Mouse (Mus musculus) kidney, embryonic 16.5 days (tissue): ENCODE measurements around the gene Mapkap1. TPM values are rescaled to one million over a fixed set of nuclear protein-coding genes. Genes with fewer than 3 reads are reported as not detected.
A peak's percentile ranks its signal among the peaks of the same experiment; 100 is the strongest.

Experiments used
- ATAC-seq: fragments of 200-750 bp; cut with Nextera tagmentation; 2 replicates; pipeline ENCODE4 v1.8.0; 2017; ENCODE audit warnings: moderate TSS enrichment; ENCODE audit not compliant: low FRiP score, low TSS enrichment
- H3K27ac ChIP-seq: fragments of 300-500 bp; sonication (generic); 2 replicates; pipeline ENCODE4 v1.5.1; 2014; ENCODE audit warnings: low read length
- H3K27me3 ChIP-seq: fragments of 300-500 bp; sonication (generic); 2 replicates; pipeline ENCODE4 v1.6.1; 2014; ENCODE audit warnings: low read length, control low read depth, mixed read lengths; ENCODE audit not compliant: insufficient read depth
- H3K36me3 ChIP-seq: fragments of 300-500 bp; sonication (generic); 2 replicates; pipeline ENCODE4 v1.6.1; 2014; ENCODE audit warnings: low read length, control low read depth, mixed read lengths; ENCODE audit not compliant: insufficient read depth
- H3K4me1 ChIP-seq: fragments of 300-500 bp; sonication (generic); 2 replicates; pipeline ENCODE4 v1.6.1; 2014; ENCODE audit warnings: low read length, control low read depth, mixed read lengths; ENCODE audit not compliant: insufficient read depth
- H3K4me2 ChIP-seq: fragments of 300-500 bp; sonication (generic); replicated peaks from 2 replicates; pipeline ENCODE4 v1.6.1; 2014; ENCODE audit warnings: low read depth, low read length
- H3K4me3 ChIP-seq: fragments of 300-500 bp; sonication (generic); 2 replicates; pipeline ENCODE4 v1.5.1; 2014; ENCODE audit warnings: mild to moderate bottlenecking, low read length
- H3K9ac ChIP-seq: fragments of 300-500 bp; sonication (generic); replicated peaks from 2 replicates; pipeline ENCODE4 v1.6.1; 2014; ENCODE audit warnings: low read length
- H3K9me3 ChIP-seq: fragments of 300-500 bp; sonication (generic); 2 replicates; pipeline ENCODE4 v1.6.1; 2016; ENCODE audit warnings: low read length, control low read depth
- WGBS: fragments of 180-500 bp; shearing (Covaris S2); extraction: QIAGEN DNeasy Blood & Tissue Kit; methylation state at CpG from one replicate; pipeline ENCODE4 v1.1.7; 2014; 5-methylcytosine and 5-hydroxymethylcytosine counted together
- polyA plus RNA-seq: library from polyadenylated mRNA; unstranded; fragments of >200 nt; fragmentation: Nextera tagmentation; extraction: Ambion mirVana; gene quantifications from 2 replicates; pipeline ENCODE4 v1.2.1, GENCODE M21; 2015

The Mapkap1 gene
- polyA plus RNA-seq, 1 experiment from 2014 or later = 91.2 TPM

GRCm38 (mm10) chr2:34592361-34592960 lies 185.9 kb downstream of the Mapkap1 start:
- H3K4me3 ChIP-seq = no peak overlapping the region
- H3K9ac ChIP-seq = no peak overlapping the region
- H3K27me3 ChIP-seq = no peaks in the 10 kb centered on the region
- 0 out of 2 replicates have a peak, but pooled peaks have one; percentile 51 for ATAC-seq
- 36% methylated on average over 8 of the region's 8 CpGs for WGBS
- H3K9me3 ChIP-seq = no peaks in the 10 kb centered on the region
- H3K4me1 ChIP-seq = peaks cover 12% of the 10 kb centered on the region
- no peak overlapping the region; the same call in 1 of the 2 replicates for H3K4me2 ChIP-seq
- H3K36me3 ChIP-seq = no peaks in the 10 kb centered on the region
- H3K27ac ChIP-seq = 0 out of 2 replicates have a peak overlapping the region, but pooled peaks have one; percentile 32

GRCm38 (mm10) chr2:34594001-34594400 lies 187.4 kb downstream of the Mapkap1 start:
- WGBS = 87% methylated on average over 5 of the region's 5 CpGs
- no peak overlapping the region for H3K4me3 ChIP-seq
- no peak overlapping the region for H3K27ac ChIP-seq
- no peak for ATAC-seq
- peaks cover 12% of the 10 kb centered on the region for H3K4me1 ChIP-seq
- no peaks in the 10 kb centered on the region for H3K36me3 ChIP-seq
- no peaks in the 10 kb centered on the region for H3K27me3 ChIP-seq
- no peak overlapping the region for H3K9ac ChIP-seq
- no peak overlapping the region for H3K4me2 ChIP-seq
- H3K9me3 ChIP-seq = no peaks in the 10 kb centered on the region

DNA sequence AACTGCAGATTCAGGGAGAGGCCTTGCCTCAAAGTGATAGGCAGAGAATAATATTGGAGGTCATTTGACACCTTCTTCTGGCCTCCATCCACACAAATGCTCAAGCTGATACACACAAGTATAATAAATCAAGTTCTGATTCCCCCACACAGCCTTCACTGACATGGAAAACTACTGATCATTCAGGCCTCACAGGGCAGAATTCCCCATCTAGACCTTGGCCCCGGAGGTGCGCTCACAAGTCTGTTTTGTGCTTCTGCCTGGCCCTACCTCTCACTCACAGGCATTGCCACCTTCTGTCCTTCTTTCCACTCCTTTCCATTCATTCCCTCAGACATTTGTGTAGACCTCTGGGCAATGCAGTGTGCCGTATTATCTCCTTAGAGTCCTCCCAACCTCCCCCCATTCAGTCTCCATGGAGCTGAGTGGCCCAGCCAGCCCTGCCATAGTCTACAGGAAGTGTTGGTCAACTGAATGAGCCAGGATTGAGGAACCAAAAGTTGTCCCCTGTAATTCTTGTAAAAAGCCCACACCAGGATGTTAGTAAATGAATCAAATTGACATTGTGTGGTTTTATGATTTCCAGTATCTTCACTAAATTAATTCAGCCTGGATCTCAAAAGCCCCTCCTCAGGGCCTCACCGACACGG lies 193.2 kb downstream of the Mapkap1 start:
- no peak overlapping the region for H3K4me3 ChIP-seq
- H3K4me2 ChIP-seq = no peak overlapping the region
- WGBS = 63% methylated on average over 5 of the region's 5 CpGs
- H3K9ac ChIP-seq = no peak overlapping the region
- H3K4me1 ChIP-seq = peaks cover 30% of the 10 kb centered on the region
- no peaks in the 10 kb centered on the region; the same call in 1 of the 2 replicates for H3K9me3 ChIP-seq
- no peak for ATAC-seq
- no peaks in the 10 kb centered on the region for H3K36me3 ChIP-seq
- H3K27ac ChIP-seq = no peak overlapping the region
- no peaks in the 10 kb centered on the region for H3K27me3 ChIP-seq

DNA sequence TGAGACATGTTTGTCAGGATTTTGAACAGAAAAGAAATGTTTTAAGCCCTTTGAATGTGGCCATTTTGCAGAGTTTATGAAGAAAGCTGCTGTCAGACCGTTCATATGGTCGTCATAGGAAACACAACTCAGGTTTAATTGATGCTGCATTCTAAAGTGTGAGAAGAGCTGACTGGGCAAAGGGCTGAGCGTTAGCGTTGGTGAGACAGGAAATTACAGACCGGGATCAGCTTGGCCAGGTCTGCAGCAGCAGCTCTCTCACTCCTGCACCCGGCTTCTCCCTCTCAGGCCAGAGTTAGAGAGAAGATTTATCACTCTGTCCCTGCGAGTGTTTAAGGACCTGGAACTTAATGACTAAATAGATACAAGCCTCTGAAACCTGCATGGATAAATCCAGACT lies 194.2 kb downstream of the Mapkap1 start:
- H3K9me3 ChIP-seq = no peaks in the 10 kb centered on the region; the same call in 1 of the 2 replicates
- 0 out of 2 replicates have a peak overlapping the region, but pooled peaks have one; percentile 29 for H3K27ac ChIP-seq
- no peak overlapping the region for H3K4me2 ChIP-seq
- ATAC-seq = no peak
- WGBS = 5% methylated on average over 7 of the region's 7 CpGs
- H3K4me3 ChIP-seq = no peak overlapping the region
- no peaks in the 10 kb centered on the region for H3K36me3 ChIP-seq
- H3K27me3 ChIP-seq = no peaks in the 10 kb centered on the region
- peaks cover 30% of the 10 kb centered on the region for H3K4me1 ChIP-seq
- no peak overlapping the region for H3K9ac ChIP-seq

- no peaks in the 10 kb centered on the region for H3K27me3 ChIP-seq
- 30% methylated on average over 8 of the region's 8 CpGs for WGBS
These were observed 195.6 kb downstream of the Mapkap1 start for GRCm38 (mm10) chr2:34602111-34602541.

DNA sequence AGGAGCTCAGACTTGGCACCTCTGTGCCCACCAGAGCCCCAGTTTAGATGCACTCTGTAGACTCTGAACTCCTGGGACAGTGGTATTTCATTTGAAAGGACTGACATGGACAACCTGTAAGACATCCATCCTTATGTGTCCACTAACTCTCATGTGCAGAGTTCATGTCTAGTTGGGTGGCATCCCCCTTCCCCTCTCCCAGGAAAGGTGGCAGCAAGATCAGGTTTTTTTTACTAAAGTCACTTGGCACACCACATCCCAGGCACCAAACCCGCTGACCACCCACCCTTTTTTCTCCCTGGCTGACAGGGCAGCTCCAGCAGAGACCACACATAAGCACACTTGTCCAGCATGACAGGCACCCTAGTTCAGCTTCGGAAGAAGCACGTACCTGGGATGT lies 196.3 kb downstream of the Mapkap1 start:
- Histone ChIP-seq H3K4me2 (no peak overlapping the region), H3K27me3 (no peaks in the 10 kb centered on the region), H3K9me3 (no peaks in the 10 kb centered on the region; the same call in 1 of the 2 replicates), H3K4me1 (peaks cover 30% of the 10 kb centered on the region), H3K27ac (no peak overlapping the region), H3K4me3 (no peak overlapping the region), H3K9ac (no peak overlapping the region), H3K36me3 (0 out of 2 replicates have a peak, but pooled peaks cover 9% of the 10 kb centered on the region)
- WGBS = 95% methylated on average over 3 of the region's 3 CpGs
- ATAC-seq = no peak

More at GRCm38 (mm10) chr2:34602111-34602541, 195.6 kb downstream of the Mapkap1 start:
- ATAC-seq = 0 out of 2 replicates have a peak, but pooled peaks have one; percentile 32
- Histone ChIP-seq H3K4me1 (peaks cover 30% of the 10 kb centered on the region), H3K9ac (no peak overlapping the region), H3K4me2 (no peak overlapping the region), H3K4me3 (no peak overlapping the region), H3K27ac (no peak overlapping the region), H3K36me3 (0 out of 2 replicates have a peak, but pooled peaks cover 9% of the 10 kb centered on the region), H3K9me3 (no peaks in the 10 kb centered on the region; the same call in 1 of the 2 replicates)

- WGBS = 45% methylated on average over 14 of the region's 14 CpGs
- no peaks in the 10 kb centered on the region for H3K27me3 ChIP-seq
- H3K4me1 ChIP-seq = peaks cover 30% of the 10 kb centered on the region
- no peak overlapping the region for H3K4me2 ChIP-seq
- 0 out of 2 replicates have a peak, but pooled peaks have one; percentile 12 for ATAC-seq
- H3K27ac ChIP-seq = no peak overlapping the region
- no peak overlapping the region for H3K9ac ChIP-seq
- H3K9me3 ChIP-seq = no peaks in the 10 kb centered on the region; the same call in 1 of the 2 replicates
- H3K36me3 ChIP-seq = 0 out of 2 replicates have a peak, but pooled peaks cover 9% of the 10 kb centered on the region
- no peak overlapping the region for H3K4me3 ChIP-seq
These were observed 197.2 kb downstream of the Mapkap1 start for GRCm38 (mm10) chr2:34603653-34604214.

- WGBS = 32% methylated on average over 3 of the region's 3 CpGs
- ATAC-seq = no peak
- H3K4me1 ChIP-seq = peaks cover 25% of the 10 kb centered on the region
- H3K4me3 ChIP-seq = no peak overlapping the region
- 0 out of 2 replicates have a peak, but pooled peaks cover 9% of the 10 kb centered on the region for H3K36me3 ChIP-seq
- H3K9me3 ChIP-seq = no peaks in the 10 kb centered on the region
- H3K27me3 ChIP-seq = no peaks in the 10 kb centered on the region
- H3K9ac ChIP-seq = no peak overlapping the region
- no peak overlapping the region for H3K4me2 ChIP-seq
- no peak overlapping the region for H3K27ac ChIP-seq
These were observed 198.5 kb downstream of the Mapkap1 start for GRCm38 (mm10) chr2:34605040-34605439.

- no peaks in the 10 kb centered on the region for H3K27me3 ChIP-seq
- WGBS = 70% methylated on average over 3 of the region's 3 CpGs
- no peaks in the 10 kb centered on the region for H3K4me1 ChIP-seq
- no peak overlapping the region for H3K27ac ChIP-seq
- H3K9ac ChIP-seq = no peak overlapping the region
- H3K9me3 ChIP-seq = no peaks in the 10 kb centered on the region
- 0 out of 2 replicates have a peak, but pooled peaks cover 9% of the 10 kb centered on the region for H3K36me3 ChIP-seq
- no peak for ATAC-seq
- H3K4me2 ChIP-seq = no peak overlapping the region
- no peak overlapping the region for H3K4me3 ChIP-seq
These were observed 202.3 kb downstream of the Mapkap1 start for GRCm38 (mm10) chr2:34608917-34609316.
